Mouse (Mus musculus) small intestine, adult 2 months (tissue): ENCODE data around the gene Ankrd13c.

Experiments
- CTCF ChIP-seq: fragments of 200-500 bp; IDR thresholded peaks from 2 replicates; pipeline ENCODE4 v1.5.1; 2012; ENCODE audit warnings: low read depth, mild to moderate bottlenecking, control low read depth, inconsistent platforms, low read length, moderate library complexity, mixed read lengths; ENCODE audit not compliant: insufficient replicate concordance, insufficient read length; ENCODE audit errors: extremely low read depth
- POLR2A ChIP-seq: fragments of 200-500 bp; IDR thresholded peaks from 2 replicates; pipeline ENCODE4 v1.6.1; 2012; ENCODE audit warnings: low read depth, mild to moderate bottlenecking, control low read depth, inconsistent platforms, low read length, moderate library complexity

DNA sequence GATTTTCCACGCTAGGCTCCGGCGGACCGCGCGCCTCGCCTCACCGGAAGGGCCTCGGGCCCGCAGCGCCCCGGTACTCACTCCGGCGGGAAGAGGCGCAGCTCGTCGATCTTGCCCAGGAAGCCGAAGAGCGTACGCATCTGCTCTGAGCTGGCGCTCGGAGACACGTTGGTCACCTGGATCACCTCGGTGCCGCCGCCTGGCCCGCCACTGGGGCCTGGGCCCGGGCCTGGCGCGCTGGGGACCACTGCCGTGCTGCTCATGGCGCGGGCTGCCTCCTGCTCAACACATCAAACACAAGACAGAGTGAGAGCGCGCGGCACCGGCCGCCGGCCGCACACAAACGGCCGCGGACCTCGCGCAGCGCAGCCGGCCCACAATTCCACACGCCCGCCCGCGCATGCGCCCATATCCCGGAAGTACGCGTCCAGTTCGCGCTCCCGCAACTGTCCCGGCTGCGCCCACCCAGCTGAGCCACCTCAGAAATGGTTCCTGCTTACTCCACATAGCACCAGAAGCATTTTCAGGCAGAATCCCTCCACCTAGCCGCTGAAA, 84.4 kb downstream of the Ankrd13c start:
- TF ChIP-seq POLR2A (peak; percentile 64; the same call in 1 of the 2 replicates), CTCF (no peak)
